Mouse (Mus musculus) erythroid progenitor cell, adult 5-6 weeks (primary cell): ENCODE measurements around the gene Pde12. TPM values are rescaled to one million over a fixed set of nuclear protein-coding genes. Genes with fewer than 3 reads are reported as not detected.

Experiments
- ATAC-seq: replicated peaks from 2 replicates; pipeline ENCODE4 v1.8.0; 2016; ENCODE audit warnings: moderate number of reproducible peaks, mild to moderate bottlenecking, moderate TSS enrichment, inconsistent platforms; ENCODE audit not compliant: poor library complexity, low FRiP score, severe bottlenecking
- total RNA-seq, 2 experiments: library from RNA; stranded (forward) in 1 of 2; stranded (reverse) in 1 of 2; fragments of 150-400 nt in 1 of 2; fragments of 186-747, 209-891 nt in 1 of 2; gene quantifications; 2 replicates each; pipeline versions ENCODE4 v1.2.3 to v1.2.4; 2015 to 2017; ENCODE audit warnings: low replicate concordance in 2 of 2

The Pde12 gene
- total RNA-seq, 2 experiments from 2014 or later: 5.4 to 7.4 TPM

DNA sequence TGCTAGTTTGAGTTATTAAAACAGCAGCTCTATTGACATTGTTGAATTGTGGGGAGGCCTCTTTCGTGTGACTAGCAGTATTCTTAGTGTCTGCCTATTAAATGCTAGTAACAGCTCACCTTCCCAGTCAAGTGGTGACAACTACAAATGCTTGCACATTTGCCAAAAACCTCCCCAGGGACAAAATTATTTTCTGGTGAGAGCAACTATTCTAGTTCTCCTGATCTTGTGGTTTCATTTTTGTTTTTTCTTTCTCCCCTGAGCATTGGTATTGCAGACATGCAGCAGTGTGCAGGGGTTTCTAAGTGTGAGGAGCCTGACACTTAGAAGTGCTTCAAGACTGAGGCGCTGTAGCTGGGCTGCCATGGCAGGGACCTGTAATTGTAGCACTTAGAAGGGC lies 21.9 kb downstream of the Pde12 start:
- no peak for ATAC-seq

GRCm38 (mm10) chr14:26645989-26646650 lies 23.6 kb downstream of the Pde12 start:
- no peak for ATAC-seq

DNA sequence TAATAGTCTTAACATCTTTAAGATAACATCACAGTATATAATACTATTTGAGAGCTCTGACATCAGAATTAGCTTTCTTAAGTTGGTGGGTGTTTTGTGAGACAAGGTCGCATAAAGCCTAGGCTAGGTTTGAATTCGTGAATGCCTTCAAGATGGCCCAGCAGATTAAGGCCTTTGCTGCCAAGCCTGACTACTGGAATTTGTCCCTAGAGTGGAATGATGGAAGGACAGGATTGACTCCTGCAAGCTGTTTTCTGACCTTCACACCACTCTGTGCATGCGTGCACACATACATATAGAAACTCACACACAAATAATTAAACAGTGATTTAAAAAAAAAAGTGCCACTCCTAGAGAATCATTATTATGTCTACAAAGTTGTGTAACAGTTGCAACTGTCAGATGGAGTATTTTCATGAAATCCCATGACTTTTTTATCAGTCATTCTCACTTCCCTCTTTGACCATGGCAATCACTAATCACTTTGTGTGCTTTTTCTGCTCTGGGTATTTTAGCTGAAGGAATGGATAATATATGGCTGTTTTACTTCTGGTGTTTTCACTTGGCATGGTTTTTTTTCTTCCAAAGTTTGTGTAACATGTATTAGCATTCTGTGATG lies 26.6 kb downstream of the Pde12 start:
- no peak for ATAC-seq

DNA sequence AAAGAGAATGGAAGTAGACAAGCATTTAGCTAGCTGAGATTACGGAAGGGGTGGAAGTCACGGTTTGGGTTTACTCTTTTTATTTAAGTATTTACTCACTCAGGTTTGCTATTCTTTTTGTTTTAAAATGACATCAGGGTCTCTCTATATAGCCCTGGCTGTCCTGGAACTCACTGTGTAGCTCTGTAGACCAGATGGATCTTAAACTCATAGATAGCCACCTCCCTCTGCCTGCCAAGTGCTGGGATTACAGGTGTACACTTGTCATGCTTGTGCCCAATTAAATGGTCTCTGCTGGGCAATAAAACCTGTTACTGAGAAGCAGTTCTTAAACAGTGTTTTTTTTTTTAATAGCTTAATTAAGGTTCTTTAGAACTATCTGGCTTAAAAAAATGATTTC lies 29.7 kb downstream of the Pde12 start:
- no peak for ATAC-seq

- no peak for ATAC-seq
Measured at GRCm38 (mm10) chr14:26639251-26639650, 30.4 kb downstream of the Pde12 start.

DNA sequence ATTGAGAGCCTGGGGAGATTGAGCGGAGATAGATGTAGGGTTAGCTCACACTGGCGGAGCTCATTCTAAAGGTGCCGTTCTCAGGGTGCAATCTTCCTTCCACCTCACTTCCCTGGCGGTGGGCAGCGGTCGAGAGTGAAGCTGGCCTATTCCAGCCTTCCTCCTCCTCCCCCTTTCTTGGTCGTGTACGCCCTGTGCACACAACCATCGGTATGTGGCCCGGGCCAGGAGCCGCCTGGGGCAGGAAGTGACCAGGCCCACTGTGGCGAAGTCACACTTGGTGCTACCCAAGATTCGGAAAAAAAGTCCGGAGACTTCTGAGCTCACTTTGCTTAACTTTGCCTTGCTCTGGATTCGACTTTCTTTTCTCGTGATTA lies 31.0 kb downstream of the Pde12 start:
- peak; percentile 66 for ATAC-seq

DNA sequence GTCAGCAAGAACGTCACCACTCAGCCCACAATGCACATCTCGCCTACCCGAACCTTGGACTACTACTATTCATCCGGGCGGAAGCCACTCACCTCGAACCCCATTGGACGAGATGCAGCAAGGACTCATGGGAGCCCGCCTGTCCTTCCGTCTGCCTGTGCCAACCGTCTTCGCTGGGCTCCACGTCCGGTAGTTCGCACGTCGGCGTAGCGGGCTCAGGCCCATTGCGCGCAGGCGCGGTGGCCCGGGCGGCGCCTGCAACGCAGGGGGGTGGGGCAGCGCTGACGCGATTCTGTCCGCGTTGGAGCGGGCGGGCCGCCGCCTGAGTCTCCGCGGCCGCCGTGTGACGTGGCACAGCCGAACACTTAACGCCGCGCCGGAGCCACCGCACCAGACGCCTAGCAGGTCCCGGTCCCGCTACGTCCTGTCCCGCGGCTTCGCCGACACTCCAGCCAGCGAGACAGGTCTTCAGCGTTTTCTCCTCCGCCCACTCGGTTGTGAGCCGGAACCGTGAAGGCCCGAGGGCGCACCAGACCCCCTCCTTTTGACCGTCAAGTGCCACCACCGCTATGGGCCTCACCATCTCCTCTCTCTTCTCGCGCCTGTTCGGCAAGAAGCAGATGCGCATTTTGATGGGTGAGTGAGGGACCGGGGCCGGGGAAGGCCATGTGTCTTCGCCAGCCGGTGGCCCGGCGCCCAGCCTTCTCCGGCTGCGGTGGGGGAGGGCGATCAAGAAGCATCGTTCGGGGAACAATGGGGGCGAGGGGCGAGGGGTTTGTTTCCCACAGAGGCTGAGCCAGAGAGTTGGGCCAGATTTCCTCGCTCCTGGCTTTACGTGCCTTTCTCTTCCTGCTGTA lies 31.6 kb downstream of the Pde12 start, which contains the start of gene Arf4:
Arf4 (plus strand) TSS at position 224 of the 857 bp plus-strand sequence.
- ATAC-seq: peak; percentile 94

DNA sequence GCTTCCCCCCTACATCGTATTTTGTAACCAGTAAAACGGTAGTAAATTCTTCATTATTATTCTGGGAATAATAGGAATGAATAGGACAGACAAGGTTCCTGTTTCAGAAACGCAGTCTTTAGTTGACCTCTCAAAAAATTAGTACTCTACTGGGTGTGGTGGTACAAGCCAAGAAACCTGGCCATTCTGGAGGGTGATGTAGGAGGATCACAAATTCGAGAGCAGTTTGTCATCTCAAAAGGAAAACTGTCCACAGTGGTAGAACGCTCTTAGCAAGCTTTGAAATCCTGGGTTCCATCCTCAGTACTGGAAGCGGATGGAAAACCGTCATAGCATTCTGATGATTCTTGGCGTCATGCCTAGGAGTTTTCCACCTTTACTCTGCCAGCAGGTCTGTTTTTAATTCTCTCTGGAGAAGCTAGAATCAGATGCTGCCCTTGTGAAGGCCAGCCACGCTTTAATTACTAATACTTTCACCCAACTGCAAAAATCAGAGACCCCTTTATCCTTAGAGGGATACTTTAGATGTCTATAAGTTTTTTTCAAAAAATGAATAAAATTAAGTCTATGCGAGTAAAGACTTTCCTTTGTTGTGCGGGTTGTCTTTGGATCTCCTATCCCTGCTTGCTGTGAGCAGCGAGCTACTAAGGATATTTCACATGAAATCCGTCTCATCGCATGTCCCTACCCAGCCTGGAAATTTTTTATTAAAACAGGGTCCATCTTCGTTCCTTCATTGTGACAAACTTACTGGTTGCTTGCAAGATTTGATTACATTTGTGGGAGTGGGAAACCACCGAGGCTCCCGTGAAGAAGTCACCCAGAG lies 32.4 kb downstream of the Pde12 start:
- ATAC-seq: peak; percentile 30

GRCm38 (mm10) chr14:26626605-26627140 lies 43.0 kb downstream of the Pde12 start:
- ATAC-seq: no peak

DNA sequence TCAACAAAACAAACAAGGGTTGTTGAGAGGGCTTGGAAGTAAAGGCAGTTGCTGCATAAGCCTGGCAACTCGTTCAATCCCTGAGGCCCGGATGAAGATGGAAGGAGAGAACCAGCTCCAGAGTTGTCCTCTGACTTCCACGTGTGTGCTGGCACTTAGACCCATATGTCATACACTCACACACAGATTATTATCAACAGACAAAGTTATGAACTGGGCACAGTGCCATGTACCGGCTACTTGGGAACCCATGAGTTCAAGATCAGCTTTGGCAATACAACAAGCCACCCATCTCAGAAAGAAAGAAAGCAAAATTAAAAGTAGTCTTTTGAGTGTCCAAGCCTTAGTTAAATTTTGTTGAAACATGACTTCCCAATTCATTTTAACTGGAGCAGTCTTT lies 44.4 kb downstream of the Pde12 start:
- ATAC-seq: no peak

- no peak for ATAC-seq
Measured at GRCm38 (mm10) chr14:26610689-26611088, 59.0 kb downstream of the Pde12 start.

Other genes with a start within 250 kb of the Pde12 start
- gene Slmap, start 135.0 kb downstream of the Pde12 start, total RNA-seq (2015; ENCODE audit: low replicate concordance): 32.4 and 47.4 TPM in 2 replicates
- gene Slmap, start 135.0 kb downstream of the Pde12 start, total RNA-seq (2017; ENCODE audit: low replicate concordance): 55.1 and 79.7 TPM in 2 replicates
- gene Dennd6a, start 96.0 kb downstream of the Pde12 start, total RNA-seq (2015; ENCODE audit: low replicate concordance): 19.8 and 36.0 TPM in 2 replicates
- gene Dennd6a, start 96.0 kb downstream of the Pde12 start, total RNA-seq (2017; ENCODE audit: low replicate concordance): 24.9 and 31.7 TPM in 2 replicates
- 95.1 and 143 TPM in 2 replicates for gene Arf4, start 31.8 kb downstream of the Pde12 start, total RNA-seq (2015; ENCODE audit: low replicate concordance)
- gene Arf4, start 31.8 kb downstream of the Pde12 start, total RNA-seq (2017; ENCODE audit: low replicate concordance): 17.3 and 44.2 TPM in 2 replicates
- 1.4 TPM in 1 of 2 replicates, not detected in the other for gene Dnah12, start 23.4 kb upstream of the Pde12 start, total RNA-seq (2015; ENCODE audit: low replicate concordance)
- gene Dnah12, start 23.4 kb upstream of the Pde12 start, total RNA-seq (2017; ENCODE audit: low replicate concordance): under 0.01 TPM in 1 of 2 replicates, not detected in the other
- not detected in 2 replicates for gene Asb14, start 224.7 kb upstream of the Pde12 start, total RNA-seq (2015; ENCODE audit: low replicate concordance)
- gene Asb14, start 224.7 kb upstream of the Pde12 start, total RNA-seq (2017; ENCODE audit: low replicate concordance): not detected in 2 replicates